Mouse (Mus musculus): ENCODE measurements at regions not wholly inside any gene's neighbourhood (a gene's known extent, or its start where the extent isn't known, plus 50 kb on each side); places are given as distances from the start of the nearest gene placed in this dataset.

DNA sequence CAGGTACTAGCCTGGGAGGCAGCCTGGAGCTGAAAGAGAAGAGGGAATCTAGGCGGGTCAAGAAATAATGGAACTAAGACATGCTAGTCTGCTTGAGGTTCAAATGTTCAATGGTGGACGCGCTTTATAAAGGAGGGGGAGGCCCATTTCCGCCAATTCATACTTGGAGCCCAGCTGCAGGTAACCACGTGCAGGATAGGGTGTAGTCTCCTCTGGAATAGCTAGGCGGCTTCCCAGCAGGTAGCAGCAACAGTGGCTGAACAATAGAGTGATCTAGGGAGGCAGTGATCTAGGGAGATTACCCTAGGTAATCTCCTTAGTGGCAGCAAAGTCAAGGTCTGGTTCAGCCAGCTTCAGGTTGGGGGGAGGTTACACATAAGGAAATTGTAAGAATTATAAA, 134.6 kb downstream of the Sh2d4b start:
- Histone ChIP-seq H3K4me3 (ENCODE audit: low read length) (no peak overlapping the region), H3K4me2 (ENCODE audit: low read depth, low read length) (no peak overlapping the region), H3K36me3 (ENCODE audit: insufficient read depth, low read length) (no peaks in the 10 kb centered on the region), H3K9ac (replicated peaks; ENCODE audit: low read length) (no peak overlapping the region), H3K9me3 (ENCODE audit: low read length) (no peaks in the 10 kb centered on the region), H3K27me3 (ENCODE audit: insufficient read depth, low read length) (no peaks in the 10 kb centered on the region), H3K27ac (no peak overlapping the region), H3K4me1 (ENCODE audit: insufficient read depth, low read length) (no peaks in the 10 kb centered on the region)
- TF ChIP-seq CTCF (IDR thresholded peaks at IDR 0.05; ENCODE audit: low read depth), result no peak
- DNase-seq (ENCODE audit: low spot score), result no peak
- 58% methylated on average over 6 of the region's 6 CpGs for WGBS
- no peak for ATAC-seq

DNA sequence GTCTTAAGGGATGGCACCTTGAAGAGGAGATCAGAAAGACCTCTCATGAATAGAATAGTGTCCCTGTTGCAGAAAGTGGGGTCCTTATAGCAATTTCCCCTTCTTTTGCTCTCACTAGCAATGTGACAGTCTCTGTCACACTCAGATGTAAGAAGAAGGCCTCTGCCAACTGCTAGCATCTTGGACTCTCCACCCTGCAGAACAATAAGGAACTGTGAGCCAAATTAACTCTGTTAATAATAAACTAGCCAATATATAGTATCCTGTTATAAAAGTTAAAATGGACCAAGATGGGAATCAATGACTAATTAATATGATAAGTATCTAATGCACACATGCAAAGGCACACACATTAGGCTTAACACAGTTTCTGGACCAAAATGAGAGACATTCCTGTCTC, 152.5 kb downstream of the Sh2d4b start:
- TF ChIP-seq CTCF (IDR thresholded peaks at IDR 0.05; ENCODE audit: low read depth), result no peak
- ATAC-seq (no peak), DNase-seq (ENCODE audit: low spot score) (no peak)
- Histone ChIP-seq H3K4me3 (ENCODE audit: low read length) (no peak overlapping the region), H3K4me2 (ENCODE audit: low read depth, low read length) (no peak overlapping the region), H3K9me3 (ENCODE audit: low read length) (no peaks in the 10 kb centered on the region), H3K4me1 (ENCODE audit: insufficient read depth, low read length) (no peaks in the 10 kb centered on the region), H3K27ac (no peak overlapping the region), H3K9ac (replicated peaks; ENCODE audit: low read length) (no peak overlapping the region), H3K36me3 (ENCODE audit: insufficient read depth, low read length) (no peaks in the 10 kb centered on the region), H3K27me3 (ENCODE audit: insufficient read depth, low read length) (no peaks in the 10 kb centered on the region)

DNA sequence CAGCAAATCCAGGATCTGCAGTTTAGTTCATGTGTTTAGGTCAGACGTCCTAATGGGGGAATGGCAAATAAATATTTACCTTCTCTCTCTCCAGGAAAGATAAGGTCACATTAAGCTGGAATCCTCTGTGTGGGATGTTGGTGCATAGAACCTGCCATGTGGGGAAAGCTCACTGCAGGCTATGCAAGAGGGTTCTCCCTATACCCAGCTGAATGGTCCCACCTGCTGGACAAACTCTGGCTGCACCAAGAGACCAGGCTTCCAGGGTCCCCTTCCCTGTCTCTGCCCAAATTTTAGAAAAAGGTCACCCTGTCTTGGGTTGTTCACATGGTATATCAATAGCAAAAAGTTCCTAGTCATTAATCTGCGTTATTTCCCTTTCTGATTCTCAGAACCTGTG, 161.2 kb downstream of the Sh2d4b start:
- 80% methylated on average over 2 of the region's 2 CpGs for WGBS
- no peaks in the 10 kb centered on the region for H3K4me1 ChIP-seq (ENCODE audit: insufficient read depth, low read length)
- no peaks in the 10 kb centered on the region for H3K27me3 ChIP-seq (ENCODE audit: insufficient read depth, low read length)
- DNase-seq (ENCODE audit: low spot score), result no peak
- H3K36me3 ChIP-seq (ENCODE audit: insufficient read depth, low read length), result no peaks in the 10 kb centered on the region
- ATAC-seq, result no peak
- no peak overlapping the region for H3K4me2 ChIP-seq (ENCODE audit: low read depth, low read length)
- H3K4me3 ChIP-seq (ENCODE audit: low read length), result no peak overlapping the region
- no peaks in the 10 kb centered on the region for H3K9me3 ChIP-seq (ENCODE audit: low read length)
- H3K27ac ChIP-seq, result no peak overlapping the region
- no peak overlapping the region for H3K9ac ChIP-seq (replicated peaks; ENCODE audit: low read length)
- TF ChIP-seq CTCF (IDR thresholded peaks at IDR 0.05; ENCODE audit: low read depth), result no peak

DNA sequence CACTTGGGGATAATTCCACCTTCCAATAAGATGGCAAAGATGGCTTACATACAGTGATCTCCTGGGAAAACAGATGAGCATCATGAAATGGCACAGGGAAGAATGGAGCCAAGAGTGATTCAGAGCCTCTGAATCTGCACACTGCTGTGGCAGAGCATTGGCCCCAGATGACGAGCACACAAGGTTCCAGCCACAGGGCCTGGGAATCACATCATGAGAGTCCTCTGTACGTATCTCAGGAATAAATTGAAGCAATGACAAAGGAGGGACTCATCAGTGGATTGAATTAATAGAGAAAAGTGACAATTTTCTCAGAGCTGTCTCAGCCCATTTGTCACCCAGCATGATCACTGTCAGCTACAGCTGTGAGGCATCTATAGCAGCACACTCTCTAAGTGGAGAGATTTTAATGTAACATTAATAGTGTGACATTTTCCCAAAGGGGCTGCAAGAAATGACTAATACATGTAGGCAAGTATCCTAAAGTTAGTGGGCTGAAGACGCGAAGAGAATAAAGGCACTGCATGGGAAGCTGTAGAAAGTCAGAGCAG, 184.0 kb downstream of the Sh2d4b start:
- Histone ChIP-seq H3K36me3 (ENCODE audit: insufficient read depth, low read length) (no peaks in the 10 kb centered on the region), H3K4me3 (ENCODE audit: low read length) (no peak overlapping the region), H3K4me2 (ENCODE audit: low read depth, low read length) (no peak overlapping the region), H3K27ac (no peak overlapping the region), H3K27me3 (ENCODE audit: insufficient read depth, low read length) (no peaks in the 10 kb centered on the region), H3K9ac (replicated peaks; ENCODE audit: low read length) (no peak overlapping the region), H3K9me3 (ENCODE audit: low read length) (no peaks in the 10 kb centered on the region), H3K4me1 (ENCODE audit: insufficient read depth, low read length) (no peaks in the 10 kb centered on the region)
- no peak for DNase-seq (ENCODE audit: low spot score)
- WGBS, result 59% methylated on average over 4 of the region's 4 CpGs
- no peak for TF ChIP-seq CTCF (IDR thresholded peaks at IDR 0.05; ENCODE audit: low read depth)
- no peak for ATAC-seq

DNA sequence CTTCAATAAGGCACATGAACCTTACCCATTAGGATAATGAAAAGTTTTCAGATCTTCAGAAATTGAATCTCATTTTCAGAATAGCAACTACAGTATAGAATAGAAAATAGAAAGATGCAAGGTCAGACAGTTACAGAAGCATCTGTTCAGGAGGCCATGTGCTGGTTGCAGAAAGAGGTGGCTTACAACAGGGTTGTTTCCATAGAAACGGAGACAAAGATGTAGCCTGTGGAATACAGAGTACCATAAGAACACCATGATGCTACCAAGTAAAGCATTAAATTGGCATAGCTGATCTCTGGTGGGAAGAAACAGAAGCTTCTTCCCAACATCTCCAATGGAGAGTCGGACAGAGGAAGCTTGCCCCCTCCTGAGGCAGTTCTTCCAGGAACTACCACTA, 185.6 kb downstream of the Sh2d4b start:
- H3K27ac ChIP-seq, result no peak overlapping the region
- H3K9ac ChIP-seq (replicated peaks; ENCODE audit: low read length), result no peak overlapping the region
- ATAC-seq (no peak), DNase-seq (ENCODE audit: low spot score) (no peak)
- H3K4me3 ChIP-seq (ENCODE audit: low read length), result no peak overlapping the region
- no peaks in the 10 kb centered on the region for H3K9me3 ChIP-seq (ENCODE audit: low read length)
- no peaks in the 10 kb centered on the region for H3K27me3 ChIP-seq (ENCODE audit: insufficient read depth, low read length)
- no peaks in the 10 kb centered on the region for H3K36me3 ChIP-seq (ENCODE audit: insufficient read depth, low read length)
- TF ChIP-seq CTCF (IDR thresholded peaks at IDR 0.05; ENCODE audit: low read depth), result no peak
- no peak overlapping the region for H3K4me2 ChIP-seq (ENCODE audit: low read depth, low read length)
- 66% methylated on average over 2 of the region's 2 CpGs for WGBS
- H3K4me1 ChIP-seq (ENCODE audit: insufficient read depth, low read length), result no peaks in the 10 kb centered on the region

DNA sequence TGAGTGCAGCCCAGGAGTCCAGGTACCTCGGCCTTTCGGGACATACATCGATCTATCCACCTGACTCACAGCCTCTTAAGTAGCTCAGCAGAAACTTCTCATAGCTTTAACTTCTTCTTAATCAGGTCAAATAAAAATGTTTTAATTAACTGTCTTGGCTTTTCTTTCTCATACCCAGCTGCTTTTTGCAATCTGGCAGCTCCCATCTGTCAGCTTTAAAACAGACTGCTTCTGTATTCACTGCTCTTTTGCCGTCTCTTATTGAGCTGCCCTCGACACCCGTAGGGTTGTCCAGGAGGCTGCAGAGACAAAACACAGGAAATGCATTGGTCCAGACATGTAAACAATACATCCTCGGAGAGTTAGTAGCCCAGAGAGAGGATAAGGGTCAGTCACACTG, 189.6 kb downstream of the Sh2d4b start:
- H3K4me3 ChIP-seq (ENCODE audit: low read length), result no peak overlapping the region
- WGBS, result 43% methylated on average over 7 of the region's 7 CpGs
- H3K27ac ChIP-seq, result no peak overlapping the region
- H3K9me3 ChIP-seq (ENCODE audit: low read length), result no peaks in the 10 kb centered on the region
- 0 out of 2 replicates have a peak, but pooled peaks have one; percentile 12 for ATAC-seq
- no peak for DNase-seq (ENCODE audit: low spot score)
- no peak for TF ChIP-seq CTCF (IDR thresholded peaks at IDR 0.05; ENCODE audit: low read depth)
- no peak overlapping the region for H3K9ac ChIP-seq (replicated peaks; ENCODE audit: low read length)
- H3K36me3 ChIP-seq (ENCODE audit: insufficient read depth, low read length), result no peaks in the 10 kb centered on the region
- H3K27me3 ChIP-seq (ENCODE audit: insufficient read depth, low read length), result no peaks in the 10 kb centered on the region
- H3K4me2 ChIP-seq (ENCODE audit: low read depth, low read length), result no peak overlapping the region
- no peaks in the 10 kb centered on the region for H3K4me1 ChIP-seq (ENCODE audit: insufficient read depth, low read length)

DNA sequence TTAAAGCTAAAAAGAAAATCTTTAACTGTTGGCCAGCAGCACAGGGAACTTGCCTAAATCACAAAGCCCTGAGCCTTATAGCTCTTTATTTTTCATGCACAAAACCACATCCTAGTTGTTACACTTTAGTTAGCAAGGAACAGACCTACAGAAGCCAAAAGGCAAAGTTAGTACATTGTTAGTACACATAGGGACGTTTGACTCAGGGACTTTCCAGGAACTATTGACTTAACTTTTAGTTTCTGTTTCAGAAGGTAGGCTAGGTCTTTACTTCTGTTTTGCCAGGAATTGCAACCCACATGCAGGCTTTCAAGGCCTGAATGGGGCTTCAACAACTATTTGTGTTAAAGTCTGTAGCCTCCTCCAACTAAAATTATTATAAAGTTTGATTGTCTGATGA, 211.4 kb downstream of the Sh2d4b start:
- Histone ChIP-seq H3K27ac (no peak overlapping the region), H3K4me3 (ENCODE audit: low read length) (no peak overlapping the region), H3K27me3 (ENCODE audit: insufficient read depth, low read length) (no peaks in the 10 kb centered on the region), H3K4me2 (ENCODE audit: low read depth, low read length) (no peak overlapping the region), H3K9ac (replicated peaks; ENCODE audit: low read length) (no peak overlapping the region), H3K4me1 (ENCODE audit: insufficient read depth, low read length) (no peaks in the 10 kb centered on the region), H3K36me3 (ENCODE audit: insufficient read depth, low read length) (no peaks in the 10 kb centered on the region), H3K9me3 (ENCODE audit: low read length) (no peaks in the 10 kb centered on the region)
- no peak for TF ChIP-seq CTCF (IDR thresholded peaks at IDR 0.05; ENCODE audit: low read depth)
- no peak for ATAC-seq
- DNase-seq (ENCODE audit: low spot score), result no peak
- WGBS, result 78% methylated on average over 1 of the region's 1 CpGs
